Mouse (Mus musculus) gastrocnemius, postnatal 4 days (tissue): ENCODE data around the gene Nat10. TPM values are rescaled to one million over a fixed set of nuclear protein-coding genes. Genes with fewer than 3 reads are reported as not detected.

Source experiments
- total RNA-seq, 2 experiments: library from RNA; stranded (reverse); gene quantifications; 2 replicates each; pipeline ENCODE4 v1.2.3; 2021

Nat10 gene
- total RNA-seq, 2 experiments from 2014 or later, result 22.4 to 23.6 TPM

Other genes with a start within 250 kb of the Nat10 start
- 10 to 100 TPM; 31.8 to 36.0 TPM for gene Abtb2, start 195.0 kb downstream of the Nat10 start, total RNA-seq
- 100 to 1,000 TPM; 248 to 285 TPM for gene Caprin1, start 36.4 kb upstream of the Nat10 start, total RNA-seq
- gene Lmo2, start 196.7 kb upstream of the Nat10 start, total RNA-seq, result 10 to 100 TPM; 21.2 to 23.2 TPM